ENCODE assay signal across 32 mouse cellular contexts in genomic region chr12:102480481-102480880, GRCm38 (mm10).
"Had no signal": no experiment of that assay in that cellular context is flagged by ENCODE, and none has a peak within 500 bp of the region (broad histone marks: within the 10 kb centered on the region; RNA-seq: fewer than 3 reads in every experiment).

No protein-coding gene starts in this region.

- H3K9me3 ChIP-seq: limb, embryonic 10.5 days; limb, embryonic 12.5 days; limb, embryonic 13.5 days; limb, embryonic 15.5 days; liver, embryonic 12.5 days; liver, embryonic 13.5 days; liver, embryonic 15.5 days; lung, embryonic 15.5 days; megakaryocyte, embryonic 14.5 days; midbrain, embryonic 10.5 days; midbrain, embryonic 12.5 days; midbrain, embryonic 13.5 days; midbrain, embryonic 15.5 days; neural tube, embryonic 12.5 days had no signal

- H3K4me2 ChIP-seq: limb, embryonic 12.5 days; limb, embryonic 13.5 days; limb, embryonic 15.5 days; liver, embryonic 11.5 days; liver, embryonic 12.5 days; liver, embryonic 13.5 days; liver, embryonic 15.5 days; lung, embryonic 14.5 days; lung, embryonic 15.5 days; midbrain, embryonic 11.5 days; midbrain, embryonic 12.5 days; midbrain, embryonic 13.5 days; midbrain, embryonic 15.5 days; neural tube, embryonic 12.5 days had no signal

- H3K27me3 ChIP-seq: limb, embryonic 12.5 days; limb, embryonic 13.5 days; limb, embryonic 15.5 days; liver, embryonic 12.5 days; liver, embryonic 13.5 days; liver, embryonic 15.5 days; lung, embryonic 15.5 days; megakaryocyte, embryonic 14.5 days; midbrain, embryonic 12.5 days; midbrain, embryonic 13.5 days; midbrain, embryonic 15.5 days; neural tube, embryonic 12.5 days had no signal

- H3K4me3 ChIP-seq: limb, embryonic 10.5 days; limb, embryonic 12.5 days; limb, embryonic 13.5 days; limb, embryonic 15.5 days; liver, embryonic 12.5 days; liver, embryonic 13.5 days; liver, embryonic 15.5 days; lung, embryonic 15.5 days; megakaryocyte, embryonic 14.5 days; midbrain, embryonic 10.5 days; midbrain, embryonic 12.5 days; midbrain, embryonic 13.5 days; midbrain, embryonic 15.5 days; myocyte; neural tube, embryonic 12.5 days had no signal

- H3K9ac ChIP-seq: limb, embryonic 12.5 days; limb, embryonic 13.5 days; limb, embryonic 15.5 days; liver, embryonic 12.5 days; liver, embryonic 13.5 days; liver, embryonic 14.5 days; liver, embryonic 15.5 days; liver, postnatal 0 days; lung, embryonic 14.5 days; lung, embryonic 15.5 days; midbrain, embryonic 12.5 days; midbrain, embryonic 13.5 days; midbrain, embryonic 15.5 days; neural tube, embryonic 12.5 days had no signal

- ATAC-seq: liver, embryonic 12.5 days; liver, postnatal 0 days; lung, postnatal 0 days; midbrain, embryonic 13.5 days; midbrain, embryonic 15.5 days; midbrain, embryonic 16.5 days had no signal

- H3K4me1 ChIP-seq: limb, embryonic 10.5 days; limb, embryonic 12.5 days; limb, embryonic 13.5 days; limb, embryonic 15.5 days; liver, embryonic 12.5 days; liver, embryonic 13.5 days; liver, embryonic 15.5 days; lung, embryonic 15.5 days; megakaryocyte, embryonic 14.5 days; midbrain, embryonic 10.5 days; midbrain, embryonic 12.5 days; midbrain, embryonic 13.5 days; midbrain, embryonic 15.5 days; neural tube, embryonic 12.5 days had no signal

- DNase-seq: left cerebral cortex, postnatal 4 days; liver; liver, embryonic 13.5 days; liver, postnatal 0 days; lung, adult 18-20 months; lung, adult 2 months; lung, embryonic 14.5 days; lung, postnatal 10 days; lung, postnatal 14 days; lung, postnatal 36 days; lung, postnatal 4 days; midbrain, embryonic 14.5 days had no signal

- H3K27ac ChIP-seq: limb, embryonic 10.5 days; limb, embryonic 12.5 days; limb, embryonic 13.5 days; limb, embryonic 15.5 days; liver, embryonic 12.5 days; liver, embryonic 13.5 days; liver, embryonic 14.5 days; liver, embryonic 15.5 days; lung, embryonic 15.5 days; macrophage; midbrain, embryonic 10.5 days; midbrain, embryonic 12.5 days; midbrain, embryonic 13.5 days; midbrain, embryonic 15.5 days; neural tube, embryonic 12.5 days had no signal
